Mouse (Mus musculus): ENCODE measurements around the gene 9530053A07Rik. TPM values are rescaled to one million over a fixed set of nuclear protein-coding genes. Genes with fewer than 3 reads are reported as not detected.

The 9530053A07Rik gene
- polyA plus RNA-seq, 1 experiment from 2014 or later: not detected

- no peak overlapping the region for H3K9ac ChIP-seq
- TF ChIP-seq CTCF (IDR thresholded peaks at IDR 0.05; ENCODE audit: low read depth): no peak
- H3K9me3 ChIP-seq (ENCODE audit: low read depth, low read length): no peaks in the 10 kb centered on the region
- no peak for DNase-seq
- no peak overlapping the region for H3K4me2 ChIP-seq
- H3K4me1 ChIP-seq (ENCODE audit: insufficient read depth): no peaks in the 10 kb centered on the region
- no peaks in the 10 kb centered on the region for H3K36me3 ChIP-seq (ENCODE audit: insufficient read depth)
- ATAC-seq (ENCODE audit: insufficient read depth): no peak
- H3K4me3 ChIP-seq (ENCODE audit: low read depth, low read length): no peak overlapping the region
- H3K27me3 ChIP-seq (ENCODE audit: insufficient read depth, low read length): no peaks in the 10 kb centered on the region
- no peak overlapping the region for H3K27ac ChIP-seq (ENCODE audit: low read depth)
- 68% methylated on average over 4 of the region's 4 CpGs for WGBS
Observed at GRCm38 (mm10) chr7:28206044-28206600, 76.9 kb downstream of the 9530053A07Rik start.

GRCm38 (mm10) chr7:28208396-28208987, 79.2 kb downstream of the 9530053A07Rik start:
- no peaks in the 10 kb centered on the region for H3K9me3 ChIP-seq (ENCODE audit: low read depth, low read length)
- peak overlapping the region; percentile 31; the same call in 1 of the 2 replicates for H3K27ac ChIP-seq (ENCODE audit: low read depth)
- H3K4me3 ChIP-seq (ENCODE audit: low read depth, low read length): peak overlapping the region; percentile 31
- no peaks in the 10 kb centered on the region for H3K27me3 ChIP-seq (ENCODE audit: insufficient read depth, low read length)
- H3K4me2 ChIP-seq: peak overlapping the region; percentile 61
- DNase-seq: no peak
- no peaks in the 10 kb centered on the region for H3K4me1 ChIP-seq (ENCODE audit: insufficient read depth)
- H3K36me3 ChIP-seq (ENCODE audit: insufficient read depth): no peaks in the 10 kb centered on the region
- ATAC-seq (ENCODE audit: insufficient read depth): no peak
- 34% methylated on average over 12 of the region's 12 CpGs for WGBS
- TF ChIP-seq CTCF (IDR thresholded peaks at IDR 0.05; ENCODE audit: low read depth): no peak
- H3K9ac ChIP-seq: peak overlapping the region; percentile 48; the same call in 1 of the 2 replicates

GRCm38 (mm10) chr7:28208988-28209508, 79.8 kb downstream of the 9530053A07Rik start:
- no peaks in the 10 kb centered on the region for H3K4me1 ChIP-seq (ENCODE audit: insufficient read depth)
- no peaks in the 10 kb centered on the region for H3K27me3 ChIP-seq (ENCODE audit: insufficient read depth, low read length)
- peak overlapping the region; percentile 48; the same call in 1 of the 2 replicates for H3K9ac ChIP-seq
- TF ChIP-seq CTCF (IDR thresholded peaks at IDR 0.05; ENCODE audit: low read depth): no peak
- peak overlapping the region; percentile 31 for H3K4me3 ChIP-seq (ENCODE audit: low read depth, low read length)
- no peaks in the 10 kb centered on the region for H3K9me3 ChIP-seq (ENCODE audit: low read depth, low read length)
- no peaks in the 10 kb centered on the region for H3K36me3 ChIP-seq (ENCODE audit: insufficient read depth)
- 39% methylated on average over 19 of the region's 19 CpGs for WGBS
- ATAC-seq (ENCODE audit: insufficient read depth): peak; percentile 73; the same call in 1 of the 2 replicates
- peak overlapping the region; percentile 61 for H3K4me2 ChIP-seq
- DNase-seq: peak; percentile 90
- peak overlapping the region; percentile 31; the same call in 1 of the 2 replicates for H3K27ac ChIP-seq (ENCODE audit: low read depth)

GRCm38 (mm10) chr7:28210731-28211130, 81.5 kb downstream of the 9530053A07Rik start:
- H3K4me3 ChIP-seq (ENCODE audit: low read depth, low read length): no peak overlapping the region
- no peak overlapping the region for H3K9ac ChIP-seq
- no peaks in the 10 kb centered on the region for H3K9me3 ChIP-seq (ENCODE audit: low read depth, low read length)
- H3K4me2 ChIP-seq: no peak overlapping the region
- no peak overlapping the region for H3K27ac ChIP-seq (ENCODE audit: low read depth)
- DNase-seq: no peak
- 47% methylated on average over 5 of the region's 5 CpGs for WGBS
- no peaks in the 10 kb centered on the region for H3K36me3 ChIP-seq (ENCODE audit: insufficient read depth)
- no peaks in the 10 kb centered on the region for H3K27me3 ChIP-seq (ENCODE audit: insufficient read depth, low read length)
- H3K4me1 ChIP-seq (ENCODE audit: insufficient read depth): no peaks in the 10 kb centered on the region
- TF ChIP-seq CTCF (IDR thresholded peaks at IDR 0.05; ENCODE audit: low read depth): 0 out of 2 replicates have a peak, but pooled peaks have one; percentile 5
- no peak for ATAC-seq (ENCODE audit: insufficient read depth)

GRCm38 (mm10) chr7:28214142-28214541, 84.9 kb downstream of the 9530053A07Rik start:
- H3K9me3 ChIP-seq (ENCODE audit: low read depth, low read length): no peaks in the 10 kb centered on the region
- no peaks in the 10 kb centered on the region for H3K36me3 ChIP-seq (ENCODE audit: insufficient read depth)
- peak; percentile 49 for DNase-seq
- no peaks in the 10 kb centered on the region for H3K27me3 ChIP-seq (ENCODE audit: insufficient read depth, low read length)
- H3K4me1 ChIP-seq (ENCODE audit: insufficient read depth): no peaks in the 10 kb centered on the region
- peak; percentile 71 for TF ChIP-seq CTCF (IDR thresholded peaks at IDR 0.05; ENCODE audit: low read depth)
- 27% methylated on average over 10 of the region's 10 CpGs for WGBS
- no peak overlapping the region for H3K4me2 ChIP-seq
- no peak overlapping the region for H3K4me3 ChIP-seq (ENCODE audit: low read depth, low read length)
- H3K9ac ChIP-seq: no peak overlapping the region
- ATAC-seq (ENCODE audit: insufficient read depth): no peak
- no peak overlapping the region for H3K27ac ChIP-seq (ENCODE audit: low read depth)

Other genes with a start within 250 kb of the 9530053A07Rik start
- 10.1 TPM in 2 replicates for gene Zfp974, start 200.0 kb upstream of the 9530053A07Rik start, polyA plus RNA-seq (2014; fragmentation: Nextera tagmentation; extraction: Ambion mirVana)
- 16.2 and 17.5 TPM in 2 replicates for gene Zfp780b, start 150.3 kb upstream of the 9530053A07Rik start, polyA plus RNA-seq (2014; fragmentation: Nextera tagmentation; extraction: Ambion mirVana)
- gene Zfp850, start 115.4 kb upstream of the 9530053A07Rik start, polyA plus RNA-seq (2014; fragmentation: Nextera tagmentation; extraction: Ambion mirVana): 6.0 and 6.6 TPM in 2 replicates
- gene Psmc4, start 79.4 kb upstream of the 9530053A07Rik start, polyA plus RNA-seq (2014; fragmentation: Nextera tagmentation; extraction: Ambion mirVana): 300 and 307 TPM in 2 replicates
- gene Fcgbp, start 58.2 kb upstream of the 9530053A07Rik start, polyA plus RNA-seq (2014; fragmentation: Nextera tagmentation; extraction: Ambion mirVana): 0.84 and 1.8 TPM in 2 replicates
- 47.3 and 50.9 TPM in 2 replicates for gene Fbl, start 40.2 kb downstream of the 9530053A07Rik start, polyA plus RNA-seq (2014; fragmentation: Nextera tagmentation; extraction: Ambion mirVana)
- gene Dyrk1b, start 50.0 kb downstream of the 9530053A07Rik start, polyA plus RNA-seq (2014; fragmentation: Nextera tagmentation; extraction: Ambion mirVana): 13.2 and 14.4 TPM in 2 replicates
- gene Eid2, start 138.4 kb downstream of the 9530053A07Rik start, polyA plus RNA-seq (2014; fragmentation: Nextera tagmentation; extraction: Ambion mirVana): 9.8 and 12.9 TPM in 2 replicates
- gene Eid2b, start 148.3 kb downstream of the 9530053A07Rik start, polyA plus RNA-seq (2014; fragmentation: Nextera tagmentation; extraction: Ambion mirVana): 9.0 and 10.9 TPM in 2 replicates
- gene Selenov, start 161.7 kb downstream of the 9530053A07Rik start, polyA plus RNA-seq (2014; fragmentation: Nextera tagmentation; extraction: Ambion mirVana): 0.15 TPM in 1 of 2 replicates, not detected in the other
- gene Dll3, start 172.8 kb downstream of the 9530053A07Rik start, polyA plus RNA-seq (2014; fragmentation: Nextera tagmentation; extraction: Ambion mirVana): 0.43 and 0.66 TPM in 2 replicates
- 162 and 174 TPM in 2 replicates for gene Timm50, start 182.6 kb downstream of the 9530053A07Rik start, polyA plus RNA-seq (2014; fragmentation: Nextera tagmentation; extraction: Ambion mirVana)
- gene Supt5, start 209.3 kb downstream of the 9530053A07Rik start, polyA plus RNA-seq (2014; fragmentation: Nextera tagmentation; extraction: Ambion mirVana): 73.5 and 77.5 TPM in 2 replicates
- gene Rps16, start 221.2 kb downstream of the 9530053A07Rik start, polyA plus RNA-seq (2014; fragmentation: Nextera tagmentation; extraction: Ambion mirVana): 1,310 and 1,324 TPM in 2 replicates
- gene Plekhg2, start 243.1 kb downstream of the 9530053A07Rik start, polyA plus RNA-seq (2014; fragmentation: Nextera tagmentation; extraction: Ambion mirVana): 74.1 and 75.1 TPM in 2 replicates

Measured in lung, embryonic 14.5 days (tissue).